Mouse (Mus musculus) ovary, postnatal 14 days (tissue): ENCODE measurements around the gene Map2k6.
A peak's percentile ranks its signal among the peaks of the same experiment; 100 is the strongest.

ENCODE experiments used
- DNase-seq: peaks from one replicate; pipeline ENCODE4 v3.0.0; 2022; ENCODE audit warnings: low spot score

Gene Map2k6

GRCm38 (mm10) chr11:110450758-110451121, 51.8 kb downstream of the Map2k6 start:
- no peak for DNase-seq

GRCm38 (mm10) chr11:110451590-110451989, 52.7 kb downstream of the Map2k6 start:
- DNase-seq = no peak

GRCm38 (mm10) chr11:110453445-110454154, 54.7 kb downstream of the Map2k6 start:
- DNase-seq = no peak

DNA sequence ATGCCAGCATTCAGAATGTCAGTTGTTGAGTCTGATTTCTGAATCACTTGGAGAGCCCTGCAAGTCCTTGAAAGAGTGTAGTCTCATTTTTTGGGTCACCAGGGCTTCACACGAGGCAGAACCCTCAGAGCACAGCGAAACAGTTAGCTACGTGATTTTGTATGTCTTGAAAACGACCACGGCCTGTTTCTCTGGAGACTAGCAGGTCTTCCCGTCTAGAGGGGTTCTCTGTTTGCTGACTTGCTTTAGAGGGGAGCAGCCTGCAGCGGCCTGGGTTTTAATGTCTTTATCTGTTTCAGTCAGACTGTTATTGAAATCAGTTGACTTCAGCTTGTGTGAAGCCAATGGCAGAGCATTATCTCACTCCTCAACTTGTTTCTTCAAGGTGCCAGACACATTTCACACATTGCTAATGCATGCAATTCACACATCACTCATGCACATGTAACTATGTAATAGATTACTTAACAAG, 58.6 kb downstream of the Map2k6 start:
- DNase-seq = no peak

DNA sequence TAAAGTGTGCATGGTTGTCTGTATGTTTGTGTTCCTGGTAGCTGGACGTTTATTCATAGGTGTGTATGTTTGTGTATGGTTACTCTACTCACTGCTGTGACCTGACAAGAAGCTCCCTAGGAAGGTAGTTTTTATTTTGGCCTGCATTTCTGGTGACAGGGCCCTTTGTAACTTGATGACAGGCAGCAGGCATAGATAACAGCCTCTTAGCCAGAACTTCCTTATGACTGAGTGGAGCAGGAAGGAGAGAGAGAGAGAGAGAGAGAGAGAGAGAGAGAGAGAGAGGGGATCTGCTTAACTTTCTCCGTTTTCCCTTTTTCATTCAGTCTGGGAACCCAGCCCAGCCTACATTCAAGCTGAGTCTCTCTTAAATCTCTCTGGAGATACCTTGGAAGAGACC, 61.6 kb downstream of the Map2k6 start:
- no peak for DNase-seq

- DNase-seq = no peak
Measured at GRCm38 (mm10) chr11:110461560-110462331, 62.8 kb downstream of the Map2k6 start.

DNA sequence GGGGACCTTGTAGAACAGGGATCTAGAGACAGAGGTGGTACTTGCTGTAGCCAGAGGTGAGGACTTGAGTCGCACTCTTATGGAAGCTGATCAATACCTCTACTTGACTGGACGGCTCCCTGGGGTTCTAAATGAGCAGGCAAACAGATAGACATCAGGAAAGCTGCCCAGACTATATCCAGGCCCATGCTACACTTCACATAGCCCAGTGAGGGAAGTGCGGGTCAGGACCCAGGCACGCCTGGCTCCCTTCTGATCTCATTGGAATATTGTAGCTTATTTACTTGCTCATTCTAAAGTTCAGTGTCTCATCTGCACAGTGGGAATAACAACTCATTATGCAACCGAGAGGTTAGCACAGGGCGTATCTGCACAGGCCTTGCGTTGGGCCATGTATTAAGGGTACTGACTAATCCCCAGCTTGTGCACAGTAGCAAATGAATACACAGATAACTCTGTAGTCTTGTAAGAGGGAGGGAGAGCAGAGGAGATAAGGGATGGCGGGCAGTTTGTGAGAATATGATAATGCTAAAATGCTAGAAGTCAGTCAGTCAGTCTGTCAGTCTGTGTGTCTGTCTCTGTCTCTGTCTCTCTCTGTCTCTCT, 64.2 kb downstream of the Map2k6 start:
- no peak for DNase-seq

GRCm38 (mm10) chr11:110463801-110464200, 64.9 kb downstream of the Map2k6 start:
- DNase-seq = no peak

DNA sequence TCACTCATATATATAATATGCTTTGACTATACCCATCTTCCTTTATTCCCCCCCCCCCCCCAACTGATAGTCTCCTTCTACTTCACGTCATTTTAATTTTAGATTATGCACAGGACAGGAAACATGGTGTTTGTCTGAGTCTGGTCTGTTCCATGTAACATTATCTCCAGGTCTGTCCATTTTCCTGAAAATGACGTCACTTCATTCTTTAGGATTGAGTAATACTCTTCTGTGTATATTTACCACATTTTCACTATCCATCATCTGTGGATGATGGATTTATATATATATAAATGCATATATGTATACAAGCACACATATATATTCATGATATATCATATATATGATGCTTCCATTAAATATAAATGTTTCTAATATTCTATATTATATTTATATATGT, 70.1 kb downstream of the Map2k6 start:
- no peak for DNase-seq

DNA sequence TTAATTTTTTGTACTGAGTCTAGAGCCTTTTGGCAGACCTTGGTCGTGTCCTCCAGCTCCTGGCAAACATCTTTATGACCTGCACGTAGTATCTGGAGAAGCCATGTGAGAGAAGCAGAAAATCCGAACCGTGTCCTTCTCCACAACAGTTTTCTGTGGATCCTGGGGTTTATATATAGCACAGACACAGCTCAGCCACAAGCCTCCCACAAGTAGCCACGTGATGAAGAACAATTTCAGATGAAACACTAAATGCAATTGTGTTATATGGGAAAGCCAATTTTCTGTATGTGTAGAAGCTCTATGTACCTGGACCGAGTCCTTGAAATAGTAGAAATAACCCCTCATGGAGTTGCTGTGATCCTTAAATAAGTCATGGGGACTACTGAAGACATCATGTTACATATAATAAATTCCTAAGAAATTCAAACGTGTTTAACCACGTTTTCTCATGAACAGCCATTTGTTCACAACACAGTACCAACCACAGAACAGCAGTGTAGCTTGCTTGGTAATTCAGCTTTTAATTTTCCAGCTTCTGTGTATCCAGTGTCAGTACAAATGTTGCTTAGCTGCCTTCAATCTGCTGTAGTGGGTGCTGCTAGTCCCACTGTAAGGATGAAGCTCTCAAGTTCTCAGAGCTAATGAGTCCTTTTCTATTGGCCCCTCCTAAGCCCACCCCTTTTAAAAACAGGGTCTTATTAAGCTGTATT, 71.8 kb downstream of the Map2k6 start:
- no peak for DNase-seq

- DNase-seq = no peak
Measured at GRCm38 (mm10) chr11:110471362-110471761, 72.4 kb downstream of the Map2k6 start.

- DNase-seq = no peak
Measured at GRCm38 (mm10) chr11:110472078-110472477, 73.2 kb downstream of the Map2k6 start.

DNA sequence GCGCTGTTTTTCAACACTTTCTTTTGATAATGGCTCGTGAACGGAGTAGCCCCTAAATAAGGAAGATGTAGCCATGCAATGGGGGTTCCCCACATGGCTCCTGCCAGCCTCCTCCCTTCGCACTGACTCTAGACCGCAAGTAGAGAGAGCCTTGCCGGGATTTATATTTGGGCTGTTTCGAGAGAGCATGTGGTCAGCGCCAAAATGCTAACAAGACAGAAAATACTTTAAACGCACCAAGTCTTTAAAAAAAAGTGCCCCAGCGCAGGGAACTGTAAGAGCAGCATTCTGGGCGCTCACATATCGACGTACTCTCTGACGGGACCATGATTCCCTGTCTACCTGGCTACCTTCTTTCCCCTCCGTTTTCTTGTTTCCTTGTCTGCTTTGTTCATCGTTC, 74.6 kb downstream of the Map2k6 start:
- DNase-seq = no peak

GRCm38 (mm10) chr11:110476361-110477151, 77.6 kb downstream of the Map2k6 start:
- DNase-seq = no peak

GRCm38 (mm10) chr11:110477961-110478869, 79.3 kb downstream of the Map2k6 start:
- no peak for DNase-seq

- DNase-seq = no peak
Measured at GRCm38 (mm10) chr11:110478978-110479384, 80.1 kb downstream of the Map2k6 start.

DNA sequence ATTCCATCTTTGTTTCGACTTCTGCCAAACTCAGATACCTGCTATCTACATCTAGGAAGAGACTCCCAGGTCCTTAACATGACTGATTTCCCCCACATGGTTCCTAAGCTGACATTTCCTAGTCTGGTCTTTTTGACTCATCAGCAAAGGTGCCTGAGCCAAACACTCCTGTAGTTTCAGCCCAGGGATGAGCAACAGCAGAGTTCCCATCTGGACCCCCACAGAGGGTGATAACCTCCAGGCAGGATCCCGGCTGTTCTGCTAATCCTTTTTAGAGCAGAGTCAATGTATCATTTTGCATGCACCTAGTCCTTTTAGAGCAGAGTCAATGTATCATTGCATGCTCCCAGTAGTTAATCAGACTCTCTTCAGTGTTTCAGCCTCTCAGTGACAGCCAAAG, 82.5 kb downstream of the Map2k6 start:
- no peak for DNase-seq

GRCm38 (mm10) chr11:110482176-110482575, 83.3 kb downstream of the Map2k6 start:
- no peak for DNase-seq

DNA sequence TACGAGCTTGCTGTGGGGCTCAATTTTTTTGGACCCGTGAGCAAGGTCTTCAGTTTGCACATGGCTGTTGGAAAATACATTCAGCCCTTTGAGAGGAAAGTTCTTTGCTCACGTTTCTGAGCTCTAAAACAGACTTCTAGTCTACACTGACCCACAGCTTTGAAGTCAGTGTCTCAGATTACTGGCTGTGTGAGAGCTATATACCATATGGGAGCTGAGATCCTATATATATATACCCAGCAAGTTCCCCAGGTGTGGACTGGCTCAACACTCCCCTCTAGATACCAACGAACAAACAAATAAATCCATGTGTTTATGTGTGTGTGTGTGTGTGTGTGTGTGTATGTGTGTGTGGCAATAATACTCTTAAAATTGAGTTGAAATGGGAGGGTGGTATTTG, 83.7 kb downstream of the Map2k6 start:
- DNase-seq = no peak

- DNase-seq = peak; percentile 21
Measured at GRCm38 (mm10) chr11:110483165-110483564, 84.2 kb downstream of the Map2k6 start.

GRCm38 (mm10) chr11:110484426-110484825, 85.5 kb downstream of the Map2k6 start:
- DNase-seq = no peak
